Mouse (Mus musculus) stomach, embryonic 14.5 days (tissue): Measurements from ENCODE around the gene Cog1. TPM values are rescaled to one million over a fixed set of nuclear protein-coding genes. Genes with fewer than 3 reads are reported as not detected.
A peak's percentile ranks its signal among the peaks of the same experiment; 100 is the strongest.

Experiments
- ATAC-seq: fragments of 200-750 bp; cut with Nextera tagmentation; 2 replicates; pipeline ENCODE4 v1.8.0; 2017; ENCODE audit warnings: low read depth, moderate TSS enrichment; ENCODE audit not compliant: insufficient number of reproducible peaks, insufficient read depth, low FRiP score
- H3K27ac ChIP-seq: fragments of 300-500 bp; sonication (generic); 2 replicates; pipeline ENCODE4 v1.5.1; 2014; ENCODE audit warnings: mild to moderate bottlenecking, low read length, moderate library complexity, mixed read lengths
- H3K27me3 ChIP-seq: fragments of 300-500 bp; sonication (generic); 2 replicates; pipeline ENCODE4 v1.6.1; 2014; ENCODE audit warnings: low read length, control low read depth, mixed read lengths; ENCODE audit not compliant: control insufficient read depth, insufficient read depth
- H3K36me3 ChIP-seq: fragments of 300-500 bp; sonication (generic); 2 replicates; pipeline ENCODE4 v1.6.1; 2014; ENCODE audit warnings: mild to moderate bottlenecking, control low read depth, low read length, moderate library complexity, mixed read lengths; ENCODE audit not compliant: control insufficient read depth, insufficient read depth
- H3K4me1 ChIP-seq: fragments of 300-500 bp; sonication (generic); 2 replicates; pipeline ENCODE4 v1.6.1; 2014; ENCODE audit warnings: low read length, control low read depth, mixed read lengths; ENCODE audit not compliant: control insufficient read depth, insufficient read depth
- H3K4me2 ChIP-seq: fragments of 300-500 bp; sonication (generic); replicated peaks from 2 replicates; pipeline ENCODE4 v1.6.1; 2014; ENCODE audit warnings: low read depth, low read length, control low read depth
- H3K4me3 ChIP-seq: fragments of 300-500 bp; sonication (generic); 2 replicates; pipeline ENCODE4 v1.5.1; 2014; ENCODE audit warnings: low read depth, low read length, control low read depth
- H3K9ac ChIP-seq: fragments of 300-500 bp; sonication (generic); replicated peaks from 2 replicates; pipeline ENCODE4 v1.6.1; 2014; ENCODE audit warnings: low read depth, mild to moderate bottlenecking, control low read depth, low read length, moderate library complexity, mixed read lengths
- H3K9me3 ChIP-seq: fragments of 300-500 bp; sonication (generic); 2 replicates; pipeline ENCODE4 v1.6.1; 2016; ENCODE audit warnings: low read depth, low read length, control low read depth; ENCODE audit not compliant: control insufficient read depth
- WGBS: fragments of 180-500 bp; shearing (Covaris S2); extraction: QIAGEN DNeasy Blood & Tissue Kit; methylation state at CpG from one replicate; pipeline ENCODE4 v1.1.7; 2014; 5-methylcytosine and 5-hydroxymethylcytosine counted together
- polyA plus RNA-seq: library from polyadenylated mRNA; unstranded; fragments of >200 nt; fragmentation: Nextera tagmentation; extraction: Ambion mirVana; gene quantifications from 2 replicates; pipeline ENCODE4 v1.2.1, GENCODE M21; 2014

Gene Cog1
- polyA plus RNA-seq, 1 experiment from 2014 or later, result 20.7 TPM

- 87% methylated on average over 2 of the region's 2 CpGs for WGBS
Observed at GRCm38 (mm10) chr11:113676847-113677246, 27.9 kb downstream of the Cog1 start.

GRCm38 (mm10) chr11:113677378-113677777 lies 28.4 kb downstream of the Cog1 start:
- Histone ChIP-seq H3K27me3 (no peaks in the 10 kb centered on the region), H3K36me3 (peaks cover 24% of the 10 kb centered on the region; the same call in 1 of the 2 replicates), H3K9ac (no peak overlapping the region), H3K4me2 (no peak overlapping the region), H3K4me1 (peaks cover 14% of the 10 kb centered on the region), H3K9me3 (no peaks in the 10 kb centered on the region), H3K27ac (no peak overlapping the region), H3K4me3 (no peak overlapping the region)
- ATAC-seq, result no peak
- WGBS, result 92% methylated on average over 2 of the region's 2 CpGs

More at GRCm38 (mm10) chr11:113676847-113677246, 27.9 kb downstream of the Cog1 start:
- H3K9ac ChIP-seq, result no peak overlapping the region
- no peak for ATAC-seq
- H3K4me1 ChIP-seq, result peaks cover 9% of the 10 kb centered on the region
- H3K27me3 ChIP-seq, result no peaks in the 10 kb centered on the region
- no peak overlapping the region for H3K4me2 ChIP-seq
- no peak overlapping the region for H3K27ac ChIP-seq
- H3K36me3 ChIP-seq, result peaks cover 24% of the 10 kb centered on the region; the same call in 1 of the 2 replicates
- H3K9me3 ChIP-seq, result no peaks in the 10 kb centered on the region
- H3K4me3 ChIP-seq, result no peak overlapping the region

GRCm38 (mm10) chr11:113678373-113678772 lies 29.4 kb downstream of the Cog1 start:
- Histone ChIP-seq H3K9ac (no peak overlapping the region), H3K36me3 (peaks cover 20% of the 10 kb centered on the region; the same call in 1 of the 2 replicates), H3K4me3 (no peak overlapping the region), H3K4me1 (peaks cover 18% of the 10 kb centered on the region), H3K27me3 (no peaks in the 10 kb centered on the region), H3K27ac (no peak overlapping the region), H3K9me3 (no peaks in the 10 kb centered on the region), H3K4me2 (no peak overlapping the region)
- no peak for ATAC-seq
- 84% methylated on average over 8 of the region's 8 CpGs for WGBS

- no peak for ATAC-seq
- H3K27ac ChIP-seq, result no peak overlapping the region
- H3K27me3 ChIP-seq, result no peaks in the 10 kb centered on the region
- no peak overlapping the region for H3K4me2 ChIP-seq
- H3K4me1 ChIP-seq, result peaks cover 26% of the 10 kb centered on the region
- no peak overlapping the region for H3K9ac ChIP-seq
- peaks cover 11% of the 10 kb centered on the region; the same call in 1 of the 2 replicates for H3K36me3 ChIP-seq
- 76% methylated on average over 2 of the region's 2 CpGs for WGBS
- H3K4me3 ChIP-seq, result no peak overlapping the region
- H3K9me3 ChIP-seq, result no peaks in the 10 kb centered on the region
Observed at GRCm38 (mm10) chr11:113680954-113681353, 32.0 kb downstream of the Cog1 start.

GRCm38 (mm10) chr11:113681979-113682378 lies 33.0 kb downstream of the Cog1 start:
- peak overlapping the region; percentile 55 for H3K4me2 ChIP-seq
- no peaks in the 10 kb centered on the region for H3K9me3 ChIP-seq
- peaks cover 31% of the 10 kb centered on the region for H3K4me1 ChIP-seq
- H3K27ac ChIP-seq, result no peak overlapping the region
- peak overlapping the region; percentile 87; the same call in 1 of the 2 replicates for H3K4me3 ChIP-seq
- peaks cover 1% of the 10 kb centered on the region; the same call in 1 of the 2 replicates for H3K36me3 ChIP-seq
- no peak for ATAC-seq
- H3K9ac ChIP-seq, result no peak overlapping the region
- no peaks in the 10 kb centered on the region for H3K27me3 ChIP-seq

- no peaks in the 10 kb centered on the region for H3K9me3 ChIP-seq
- H3K4me3 ChIP-seq, result peak overlapping the region; percentile 87
- peak overlapping the region; percentile 55 for H3K4me2 ChIP-seq
- H3K4me1 ChIP-seq, result peaks cover 32% of the 10 kb centered on the region
- H3K9ac ChIP-seq, result peak overlapping the region; percentile 82
- H3K27me3 ChIP-seq, result no peaks in the 10 kb centered on the region
- WGBS, result under 1% methylated on average over 38 of the region's 38 CpGs
- H3K36me3 ChIP-seq, result peaks cover 4% of the 10 kb centered on the region
- ATAC-seq, result peak; percentile 65
- H3K27ac ChIP-seq, result peak overlapping the region; percentile 95
Observed at GRCm38 (mm10) chr11:113682897-113683626, 34.1 kb downstream of the Cog1 start.

- Histone ChIP-seq H3K4me3 (peak overlapping the region; percentile 87), H3K4me1 (peaks cover 32% of the 10 kb centered on the region), H3K36me3 (peaks cover 7% of the 10 kb centered on the region), H3K27me3 (no peaks in the 10 kb centered on the region), H3K9ac (peak overlapping the region; percentile 82), H3K4me2 (peak overlapping the region; percentile 55), H3K27ac (peak overlapping the region; percentile 95), H3K9me3 (no peaks in the 10 kb centered on the region)
- 0% methylated on average over 33 of the region's 38 CpGs for WGBS
- peak; percentile 62; the same call in 1 of the 2 replicates for ATAC-seq
Observed at GRCm38 (mm10) chr11:113683627-113683956, 34.6 kb downstream of the Cog1 start.

GRCm38 (mm10) chr11:113683957-113684706 lies 35.2 kb downstream of the Cog1 start, which contains the start of the genes Fam104a and D11Wsu47e:
TSS of gene Fam104a (minus strand) at chr11:113684155.
TSS of gene D11Wsu47e (plus strand) at chr11:113684412.
- Histone ChIP-seq H3K9ac (peak within 1 kb of the TSS; percentile 82), H3K27ac (peak within 1 kb of the TSS; percentile 95), H3K4me3 (peak within 1 kb of the TSS; percentile 87), H3K9me3 (no peaks in the 10 kb centered on the region), H3K27me3 (no peaks in the 10 kb centered on the region), H3K4me2 (peak within 1 kb of the TSS; percentile 68), H3K36me3 (peaks cover 13% of the 10 kb centered on the region), H3K4me1 (peaks cover 32% of the 10 kb centered on the region)
- WGBS, result under 1% methylated on average over 70 of the region's 73 CpGs
- ATAC-seq, result peak; percentile 93
